Mouse (Mus musculus) adrenal gland, adult 2 months (tissue): ENCODE results near the gene Lrrc3. TPM values are rescaled to one million over a fixed set of nuclear protein-coding genes. Genes with fewer than 3 reads are reported as not detected.

Experiments
- DNase-seq: peaks from one replicate; pipeline ENCODE4 v3.0.0; 2021
- polyA plus RNA-seq: library from polyadenylated mRNA; depleted of rRNA; stranded (reverse); fragments of >200 nt; gene quantifications from 2 replicates; pipeline ENCODE4 v1.2.3, GENCODE M21; 2012; rRNA removed
- total RNA-seq, 2 experiments: library from RNA; stranded (reverse); gene quantifications; 2 replicates each; pipeline ENCODE4 v1.2.3; 2021

The Lrrc3 gene
- total and polyA plus RNA-seq, 3 experiments, result 4.1 to 8.1 (median 5.2) TPM

DNA sequence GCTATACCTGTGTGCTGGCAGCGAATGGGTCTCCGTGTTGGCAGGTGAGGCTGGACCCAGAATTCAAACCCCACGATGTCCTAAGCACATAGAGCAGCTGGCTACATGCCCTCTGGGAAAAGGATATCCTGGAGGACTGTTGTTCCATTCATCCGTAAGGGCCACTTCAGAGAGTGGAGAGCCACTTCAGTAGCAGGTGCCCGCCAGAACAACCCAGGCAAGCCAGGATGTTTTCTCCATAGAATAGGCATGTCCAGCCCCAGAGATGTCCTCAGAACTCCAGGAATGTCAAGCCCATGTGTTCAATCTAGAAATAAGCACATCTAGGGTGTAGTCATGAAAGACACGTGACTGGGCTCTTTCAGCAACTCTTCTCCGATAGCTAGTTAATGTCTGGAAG is 32.7 kb downstream of the Lrrc3 start:
- DNase-seq, result no peak

DNA sequence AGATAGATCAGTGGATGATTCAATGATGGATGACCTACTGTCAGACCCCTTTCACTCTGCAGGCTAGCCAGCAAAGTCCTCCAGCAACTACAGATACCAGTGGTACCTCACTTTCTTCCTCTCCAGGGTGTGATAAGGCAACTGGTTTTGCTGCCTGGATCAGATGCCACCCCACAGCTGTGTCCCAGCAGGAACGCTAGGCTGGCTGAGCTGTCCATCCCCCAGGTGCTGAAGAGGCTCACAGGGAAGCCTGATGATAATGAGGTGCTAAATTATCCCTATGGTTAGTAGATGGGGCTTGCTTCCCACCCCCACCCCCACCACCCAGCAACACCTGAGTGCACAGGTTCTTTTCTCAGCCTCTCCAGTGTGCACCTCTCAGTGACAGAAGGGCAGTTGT is 34.8 kb downstream of the Lrrc3 start:
- DNase-seq, result no peak

DNA sequence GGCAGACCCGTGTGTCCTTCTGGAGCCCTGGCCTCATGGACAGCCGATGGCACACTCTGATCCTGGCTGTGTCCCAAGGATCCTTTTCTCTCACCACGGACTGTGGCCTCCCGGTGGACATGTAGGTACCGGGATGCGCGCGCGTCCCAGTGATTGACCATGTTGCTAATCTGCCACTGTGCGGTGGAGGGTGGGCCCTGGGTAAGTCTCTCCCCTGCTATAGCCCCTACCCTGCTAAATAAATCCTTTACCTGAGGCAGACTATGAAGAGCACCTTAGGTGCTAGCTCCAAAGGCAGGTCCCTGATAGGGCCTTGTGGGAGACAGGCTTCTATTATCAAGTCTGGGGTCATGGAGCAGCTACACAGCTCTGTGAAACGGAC is 37.6 kb downstream of the Lrrc3 start:
- DNase-seq, result no peak

DNA sequence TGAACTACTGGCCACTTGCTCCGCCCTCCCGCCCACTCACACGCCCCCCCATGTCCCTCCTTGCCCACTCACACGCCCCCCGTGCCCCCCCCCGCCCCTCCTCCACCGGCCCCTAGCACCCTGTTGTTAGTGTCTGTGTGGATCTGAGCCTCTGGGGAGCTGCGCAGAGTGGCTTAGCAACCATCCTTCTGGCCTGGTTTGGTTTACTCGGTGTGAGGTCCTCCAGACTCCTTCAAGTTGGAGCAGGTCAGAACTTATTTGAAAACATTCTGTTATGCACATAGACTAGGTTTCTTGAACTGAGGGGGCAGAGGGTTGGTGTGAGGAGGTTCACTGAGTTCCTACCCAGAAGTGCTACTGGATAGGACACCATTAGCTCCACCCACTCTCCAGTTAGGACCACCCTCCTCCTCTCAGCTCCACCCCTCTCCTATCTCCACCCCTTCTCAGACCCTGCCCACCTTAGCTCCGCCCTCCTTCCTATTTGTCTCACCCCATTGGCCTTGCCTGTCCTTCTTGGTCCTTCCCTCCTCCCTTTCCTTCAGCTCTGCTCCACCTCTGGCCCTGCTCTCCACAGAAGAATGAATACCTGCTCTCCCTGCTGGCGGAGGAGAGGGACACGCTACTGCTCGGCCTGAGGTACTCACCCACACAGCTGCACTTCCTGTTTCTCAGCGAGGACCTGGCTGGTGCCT is 38.1 kb downstream of the Lrrc3 start:
- peak; percentile 42 for DNase-seq

DNA sequence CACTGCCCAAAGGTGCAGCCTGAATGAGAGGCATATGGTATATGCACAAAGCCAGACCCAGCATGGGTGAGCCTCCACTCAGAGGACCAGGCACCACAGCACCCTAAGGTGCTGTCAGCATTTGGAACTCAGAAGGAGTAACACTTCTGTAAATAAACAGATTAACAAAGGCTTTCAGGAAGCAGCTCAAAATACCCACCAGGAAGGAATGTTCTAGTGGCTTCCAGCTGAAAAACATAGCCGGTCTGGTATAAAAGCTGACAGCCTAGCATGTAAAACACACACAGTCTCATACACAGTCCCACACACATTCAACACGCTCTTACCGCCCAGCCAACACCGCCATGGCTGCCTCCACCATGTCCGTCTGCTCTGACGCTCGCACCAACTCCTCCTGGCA is 40.7 kb downstream of the Lrrc3 start, which contains the start of gene Gm3285:
Gene Gm3285 (plus strand): TSS at position 301 of the 400 bp plus-strand sequence.
- no peak for DNase-seq

DNA sequence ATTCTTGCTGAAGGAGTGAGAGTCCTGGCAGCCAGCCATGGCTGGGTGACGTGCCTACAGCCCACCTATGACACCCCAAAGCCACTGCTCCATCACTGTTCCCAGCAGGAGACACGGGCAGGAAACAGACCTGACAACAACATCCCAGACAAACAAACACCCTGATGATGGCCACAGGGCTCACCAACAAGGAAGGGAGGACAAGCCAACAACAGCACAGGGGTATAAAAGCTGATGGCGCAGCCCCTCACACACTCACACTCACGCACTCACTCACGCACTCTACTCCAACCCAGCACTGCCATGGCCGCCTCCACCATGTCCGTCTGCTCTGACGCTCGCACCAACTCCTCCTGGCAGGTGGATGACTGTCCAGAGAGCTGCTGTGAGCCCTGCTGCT is 49.8 kb downstream of the Lrrc3 start, which contains the start of gene Gm10318:
Gene Gm10318 (plus strand): TSS at position 301 of the 400 bp plus-strand sequence.
- no peak for DNase-seq

Other genes with a start within 250 kb of the Lrrc3 start
- under 1 TPM; 0.17 to 0.62 TPM for gene Tspear, start 216.0 kb downstream of the Lrrc3 start, total RNA-seq
- 0.94 and 1.1 TPM in 2 replicates for gene Tspear, start 216.0 kb downstream of the Lrrc3 start, polyA plus RNA-seq
- gene Gm19402, start 211.8 kb downstream of the Lrrc3 start, total RNA-seq, result not detected
- not detected in 2 replicates for gene Gm19402, start 211.8 kb downstream of the Lrrc3 start, polyA plus RNA-seq
- gene Gm9508, start 205.3 kb downstream of the Lrrc3 start, total RNA-seq, result not detected
- gene Gm9508, start 205.3 kb downstream of the Lrrc3 start, polyA plus RNA-seq, result not detected in 2 replicates
- not detected for gene Gm10272, start 195.9 kb downstream of the Lrrc3 start, total RNA-seq
- gene Gm10272, start 195.9 kb downstream of the Lrrc3 start, polyA plus RNA-seq, result not detected in 2 replicates
- not detected for gene Gm10024, start 191.1 kb downstream of the Lrrc3 start, total RNA-seq
- not detected in 2 replicates for gene Gm10024, start 191.1 kb downstream of the Lrrc3 start, polyA plus RNA-seq
- gene Gm10142, start 186.7 kb downstream of the Lrrc3 start, total RNA-seq, result not detected
- not detected in 2 replicates for gene Gm10142, start 186.7 kb downstream of the Lrrc3 start, polyA plus RNA-seq
- gene Krtap12-1, start 181.9 kb downstream of the Lrrc3 start, total RNA-seq, result not detected
- gene Krtap12-1, start 181.9 kb downstream of the Lrrc3 start, polyA plus RNA-seq, result not detected in 2 replicates
- not detected for gene Gm10100, start 176.1 kb downstream of the Lrrc3 start, total RNA-seq
- not detected in 2 replicates for gene Gm10100, start 176.1 kb downstream of the Lrrc3 start, polyA plus RNA-seq
- not detected for gene Gm18596, start 159.9 kb downstream of the Lrrc3 start, total RNA-seq
- not detected in 2 replicates for gene Gm18596, start 159.9 kb downstream of the Lrrc3 start, polyA plus RNA-seq
- not detected for gene Gm9736, start 151.2 kb downstream of the Lrrc3 start, total RNA-seq
- not detected in 2 replicates for gene Gm9736, start 151.2 kb downstream of the Lrrc3 start, polyA plus RNA-seq
- gene Gm3233, start 142.9 kb downstream of the Lrrc3 start, total RNA-seq, result not detected
- not detected in 2 replicates for gene Gm3233, start 142.9 kb downstream of the Lrrc3 start, polyA plus RNA-seq
- gene Gm3238, start 131.2 kb downstream of the Lrrc3 start, total RNA-seq, result not detected
- not detected in 2 replicates for gene Gm3238, start 131.2 kb downstream of the Lrrc3 start, polyA plus RNA-seq
- not detected for gene Gm7138, start 125.6 kb downstream of the Lrrc3 start, total RNA-seq
- gene Gm7138, start 125.6 kb downstream of the Lrrc3 start, polyA plus RNA-seq, result not detected in 2 replicates
- not detected for gene Gm3250, start 120.0 kb downstream of the Lrrc3 start, total RNA-seq
- not detected in 2 replicates for gene Gm3250, start 120.0 kb downstream of the Lrrc3 start, polyA plus RNA-seq
- gene Gm7137, start 114.3 kb downstream of the Lrrc3 start, total RNA-seq, result not detected
- not detected in 2 replicates for gene Gm7137, start 114.3 kb downstream of the Lrrc3 start, polyA plus RNA-seq
- gene Gm9639, start 107.5 kb downstream of the Lrrc3 start, total RNA-seq, result not detected
- not detected in 2 replicates for gene Gm9639, start 107.5 kb downstream of the Lrrc3 start, polyA plus RNA-seq
- gene Gm19668, start 103.4 kb downstream of the Lrrc3 start, total RNA-seq, result not detected
- gene Gm19668, start 103.4 kb downstream of the Lrrc3 start, polyA plus RNA-seq, result not detected in 2 replicates
- not detected for gene Gm9507, start 90.7 kb downstream of the Lrrc3 start, total RNA-seq
- gene Gm9507, start 90.7 kb downstream of the Lrrc3 start, polyA plus RNA-seq, result 0.31 TPM in 1 of 2 replicates, not detected in the other
- not detected for gene Gm2696, start 87.9 kb downstream of the Lrrc3 start, total RNA-seq
- gene Gm2696, start 87.9 kb downstream of the Lrrc3 start, polyA plus RNA-seq, result not detected in 2 replicates
- gene Krtap10-4, start 75.4 kb downstream of the Lrrc3 start, total RNA-seq, result not detected
- gene Krtap10-4, start 75.4 kb downstream of the Lrrc3 start, polyA plus RNA-seq, result not detected in 2 replicates
- not detected for gene Krtap10-10, start 66.6 kb downstream of the Lrrc3 start, total RNA-seq
- not detected in 2 replicates for gene Krtap10-10, start 66.6 kb downstream of the Lrrc3 start, polyA plus RNA-seq
- not detected for gene Gm36176, start 55.7 kb downstream of the Lrrc3 start, total RNA-seq
- not detected in 2 replicates for gene Gm36176, start 55.7 kb downstream of the Lrrc3 start, polyA plus RNA-seq
- gene Gm10318, start 49.7 kb downstream of the Lrrc3 start, total RNA-seq, result not detected
- gene Gm10318, start 49.7 kb downstream of the Lrrc3 start, polyA plus RNA-seq, result not detected in 2 replicates
- gene Gm3285, start 40.6 kb downstream of the Lrrc3 start, total RNA-seq, result not detected
- gene Gm3285, start 40.6 kb downstream of the Lrrc3 start, polyA plus RNA-seq, result not detected in 2 replicates
- 1 to 10 TPM; 2.6 to 3.2 TPM for gene Trpm2, start 68.0 kb upstream of the Lrrc3 start, total RNA-seq
- 3.0 and 3.1 TPM in 2 replicates for gene Trpm2, start 68.0 kb upstream of the Lrrc3 start, polyA plus RNA-seq
- gene 1810043G02Rik, start 76.0 kb upstream of the Lrrc3 start, total RNA-seq, result 10 to 100 TPM; 19.7 to 23.7 TPM
- gene 1810043G02Rik, start 76.0 kb upstream of the Lrrc3 start, polyA plus RNA-seq, result 92.1 and 111 TPM in 2 replicates
- gene Pfkl, start 107.5 kb upstream of the Lrrc3 start, total RNA-seq, result 100 to 1,000 TPM; 128 to 145 TPM
- 122 and 138 TPM in 2 replicates for gene Pfkl, start 107.5 kb upstream of the Lrrc3 start, polyA plus RNA-seq
- 10 to 100 TPM; 23.2 to 29.5 TPM for gene Dnmt3l, start 139.4 kb upstream of the Lrrc3 start, total RNA-seq
- gene Dnmt3l, start 139.4 kb upstream of the Lrrc3 start, polyA plus RNA-seq, result 14.6 and 15.5 TPM in 2 replicates
- not detected for gene Aire, start 141.1 kb upstream of the Lrrc3 start, total RNA-seq
- gene Aire, start 141.1 kb upstream of the Lrrc3 start, polyA plus RNA-seq, result 0.08 TPM in 1 of 2 replicates, not detected in the other
- 10 to 100 TPM; 14.9 to 16.4 TPM for gene Icosl, start 166.8 kb upstream of the Lrrc3 start, total RNA-seq
- 22.8 and 32.0 TPM in 2 replicates for gene Icosl, start 166.8 kb upstream of the Lrrc3 start, polyA plus RNA-seq